Mouse (Mus musculus): Measurements from ENCODE around the gene Rasl10b.

The Rasl10b gene

GRCm38 (mm10) chr11:83462711-83463244 is 53.8 kb downstream of the Rasl10b start, which contains the start of gene Mmp28:
Gene Mmp28 (minus strand): TSS chr11:83463071.
- in situ Hi-C loops (cut with MboI, MseI): no loop called here

GRCm38 (mm10) chr11:83465976-83466375 is 57.0 kb downstream of the Rasl10b start:
- in situ Hi-C loops (cut with MboI, MseI): no loop called here

GRCm38 (mm10) chr11:83467120-83467652 is 58.2 kb downstream of the Rasl10b start:
- in situ Hi-C loops (cut with MboI, MseI): no loop called here

- in situ Hi-C loops (cut with MboI, MseI): no loop called here
These were observed 59.8 kb downstream of the Rasl10b start for GRCm38 (mm10) chr11:83468765-83469164.

All from T-helper 1 cell (primary cell).